Comparison of ENCODE assay signal across 8 mouse cellular contexts in genomic region chr7:127362418-127362817, GRCm38 (mm10). TPM values are rescaled to one million over a fixed set of nuclear protein-coding genes. Genes with fewer than 3 reads are reported as not detected.
DNase-seq lines count a peak whose midpoint lies in the region; ATAC-seq and TF ChIP-seq lines count a peak whose summit lies in the region.
"Not testable (repeated sequence)": the region's sequence is repeated elsewhere in the genome, so short reads cannot be mapped to it uniquely, and the experiment has no call there.

No protein-coding gene starts in this region.

- not testable (repeated sequence) for H3K9me3 ChIP-seq in embryonic facial prominence, embryonic 11.5 days (replicated peaks; ENCODE audit: control insufficient read depth, low read length); heart, embryonic 12.5 days (replicated peaks); intestine, postnatal 0 days (ENCODE audit: control insufficient read depth)

- H3K4me1 ChIP-seq in embryonic facial prominence, embryonic 11.5 days (ENCODE audit: control insufficient read depth, insufficient read depth, low read length); heart, embryonic 12.5 days (replicated peaks); intestine, postnatal 0 days (replicated peaks; ENCODE audit: control insufficient read depth, insufficient read depth, low read length); liver, adult 2 months (ENCODE audit: control insufficient read depth, insufficient read depth, low read length): not testable (repeated sequence)
- peaks cover 23% of the 10 kb centered on the region for H3K4me1 ChIP-seq in small intestine, adult 2 months (ENCODE audit: control insufficient read depth, insufficient read depth, insufficient read length, low read length)

- not testable (repeated sequence) for ATAC-seq in embryonic facial prominence, embryonic 11.5 days (replicated peaks; ENCODE audit: insufficient number of reproducible peaks, low FRiP score, low TSS enrichment, low read depth); heart, embryonic 12.5 days (ENCODE audit: insufficient number of reproducible peaks, low FRiP score); intestine, postnatal 0 days

- not testable (repeated sequence) for H3K4me3 ChIP-seq in embryonic facial prominence, embryonic 11.5 days (ENCODE audit: low read depth, low read length)
- H3K4me3 ChIP-seq in heart, embryonic 12.5 days = peak overlapping the region; percentile 32; the same call in 1 of the 2 replicates
- peak overlapping the region; percentile 23 for H3K4me3 ChIP-seq in intestine, postnatal 0 days (ENCODE audit: low read depth, low read length)
- H3K4me3 ChIP-seq in liver, adult 2 months (ENCODE audit: insufficient read depth, low read depth, low read length) = peak overlapping the region; percentile 33; the same call in 1 of the 2 replicates
- peak overlapping the region; percentile 51 for H3K4me3 ChIP-seq in small intestine, adult 2 months (ENCODE audit: low read depth, low read length)

- peak; percentile 88 for TF ChIP-seq CTCF in intestine, postnatal 0 days (IDR thresholded peaks at IDR 0.05; ENCODE audit: low read depth)
- 0 out of 2 replicates have a peak, but pooled peaks have one; percentile 32 for TF ChIP-seq CTCF in liver, adult 2 months (IDR thresholded peaks at IDR 0.05; ENCODE audit: low read depth, low read length)
- peak; percentile 33; the same call in 1 of the 2 replicates for TF ChIP-seq CTCF in small intestine, adult 2 months (IDR thresholded peaks at IDR 0.05; ENCODE audit: extremely low read depth, insufficient read length, insufficient replicate concordance, low read depth, low read length)

- not testable (repeated sequence) for H3K79me2 ChIP-seq in liver, adult 2 months (ENCODE audit: control insufficient read depth, insufficient read depth, low read length)

- H3K36me3 ChIP-seq in embryonic facial prominence, embryonic 11.5 days (replicated peaks; ENCODE audit: control insufficient read depth, insufficient read depth, low read depth, low read length); heart, embryonic 12.5 days; intestine, postnatal 0 days (ENCODE audit: control insufficient read depth, insufficient read depth); liver, adult 2 months (ENCODE audit: control insufficient read depth, insufficient read depth, low read length); small intestine, adult 2 months (ENCODE audit: control insufficient read depth, insufficient read depth, low read length): not testable (repeated sequence)

- not testable (repeated sequence) for H3K4me2 ChIP-seq in embryonic facial prominence, embryonic 11.5 days (ENCODE audit: low read depth, low read length)
- H3K4me2 ChIP-seq in heart, embryonic 12.5 days = peak overlapping the region; percentile 56
- peak overlapping the region; percentile 45 for H3K4me2 ChIP-seq in intestine, postnatal 0 days (replicated peaks; ENCODE audit: low read depth)

- not testable (repeated sequence) for TF ChIP-seq POLR2A in liver, adult 2 months (IDR thresholded peaks at IDR 0.05; ENCODE audit: extremely low read depth, insufficient read depth, low read length); small intestine, adult 2 months (IDR thresholded peaks at IDR 0.05; ENCODE audit: low read depth, low read length)

- not testable (repeated sequence) for H3K27ac ChIP-seq in embryonic facial prominence, embryonic 11.5 days (replicated peaks; ENCODE audit: low read depth, low read length); heart, embryonic 12.5 days (ENCODE audit: poor library complexity, severe bottlenecking); intestine, postnatal 0 days (ENCODE audit: low read depth, low read length); liver, adult 2 months (replicated peaks; ENCODE audit: insufficient read depth, low read depth, low read length); small intestine, adult 2 months (ENCODE audit: insufficient read depth, low read depth, low read length)

- DNase-seq in CD4-positive helper T cell, adult 2 months (ENCODE audit: low read depth, low spot score) = peak; percentile 74
- peak; percentile 86 for DNase-seq in brain, adult 2 months (ENCODE audit: low read depth, low spot score)
- peak; percentile 83 for DNase-seq in embryonic facial prominence, embryonic 11.5 days (ENCODE audit: low spot score)
- peak; percentile 68 for DNase-seq in liver, adult 2 months (ENCODE audit: extremely low read depth, low read depth, low spot score)
- DNase-seq in mesoderm, embryonic 11.5 days (ENCODE audit: low read depth, low spot score) = peak; percentile 67

- WGBS in embryonic facial prominence, embryonic 11.5 days = 21% methylated on average over 13 of the region's 13 CpGs
- 24% methylated on average over 13 of the region's 13 CpGs for WGBS in heart, embryonic 12.5 days
- 21% methylated on average over 13 of the region's 13 CpGs for WGBS in intestine, postnatal 0 days
- whole genome bisulfite sequencing in liver, adult 2 months = 17% methylated on average over 13 of the region's 13 CpGs
- 9% methylated on average over 13 of the region's 13 CpGs for WGBS in small intestine, adult 2 months

- not testable (repeated sequence) for H3K27me3 ChIP-seq in embryonic facial prominence, embryonic 11.5 days (ENCODE audit: control insufficient read depth, insufficient read depth, low read length); intestine, postnatal 0 days (replicated peaks; ENCODE audit: control insufficient read depth, insufficient read depth, low read length); liver, adult 2 months (ENCODE audit: control insufficient read depth, insufficient read depth, low read length); small intestine, adult 2 months (ENCODE audit: control insufficient read depth, insufficient read depth, low read length)
- peaks cover 27% of the 10 kb centered on the region for H3K27me3 ChIP-seq in heart, embryonic 12.5 days (replicated peaks)

- not testable (repeated sequence) for H3K9ac ChIP-seq in embryonic facial prominence, embryonic 11.5 days (replicated peaks; ENCODE audit: low read length); heart, embryonic 12.5 days; intestine, postnatal 0 days (ENCODE audit: low read depth, low read length); liver, adult 2 months (ENCODE audit: low read depth, low read length)

RNA-seq across cellular contexts. Expression of gene Zfp747, which starts 13.4 kb away (rescaled TPM):
- polyA plus RNA-seq in embryonic facial prominence, embryonic 11.5 days (2014; fragmentation: Nextera tagmentation; extraction: Ambion mirVana) = 5.6 and 7.8 TPM in 2 replicates
- polyA plus RNA-seq in heart, embryonic 12.5 days (2016; fragmentation: Nextera tagmentation; extraction: Ambion mirVana) = 4.6 and 5.1 TPM in 2 replicates
- 7.3 and 9.0 TPM in 2 replicates for polyA plus RNA-seq in intestine, postnatal 0 days (2015; fragmentation: Nextera tagmentation; extraction: Ambion mirVana)
- total RNA-seq in liver, adult 2 months (2014; rRNA removed) = 3.6 and 3.7 TPM in 2 replicates
- polyA plus RNA-seq in liver, adult 2 months (2012; rRNA removed) = 3.0 and 4.0 TPM in 2 replicates
- 15.0 and 35.5 TPM in 2 replicates for polyA plus RNA-seq in small intestine, adult 2 months (2012; rRNA removed)

RNA-seq across cellular contexts. Expression of gene Zfp768, which starts 17.0 kb away (rescaled TPM):
- polyA plus RNA-seq in embryonic facial prominence, embryonic 11.5 days (2014; fragmentation: Nextera tagmentation; extraction: Ambion mirVana) = 6.1 and 6.4 TPM in 2 replicates
- 19.1 and 19.8 TPM in 2 replicates for polyA plus RNA-seq in heart, embryonic 12.5 days (2016; fragmentation: Nextera tagmentation; extraction: Ambion mirVana)
- polyA plus RNA-seq in intestine, postnatal 0 days (2015; fragmentation: Nextera tagmentation; extraction: Ambion mirVana) = 16.3 and 18.0 TPM in 2 replicates
- total RNA-seq in liver, adult 2 months (2014; rRNA removed) = 7.7 and 9.5 TPM in 2 replicates
- 21.2 and 28.0 TPM in 2 replicates for polyA plus RNA-seq in liver, adult 2 months (2012; rRNA removed)
- 27.3 and 47.4 TPM in 2 replicates for polyA plus RNA-seq in small intestine, adult 2 months (2012; rRNA removed)

RNA-seq across cellular contexts. Expression of gene 9130019O22Rik, which starts 24.5 kb away (rescaled TPM):
- polyA plus RNA-seq in embryonic facial prominence, embryonic 11.5 days (2014; fragmentation: Nextera tagmentation; extraction: Ambion mirVana) = 6.7 and 7.1 TPM in 2 replicates
- 3.4 and 3.9 TPM in 2 replicates for polyA plus RNA-seq in heart, embryonic 12.5 days (2016; fragmentation: Nextera tagmentation; extraction: Ambion mirVana)
- polyA plus RNA-seq in intestine, postnatal 0 days (2015; fragmentation: Nextera tagmentation; extraction: Ambion mirVana) = 4.7 and 5.8 TPM in 2 replicates
- total RNA-seq in liver, adult 2 months (2014; rRNA removed) = 2.0 and 2.3 TPM in 2 replicates
- polyA plus RNA-seq in liver, adult 2 months (2012; rRNA removed) = 1.6 and 2.0 TPM in 2 replicates
- polyA plus RNA-seq in small intestine, adult 2 months (2012; rRNA removed) = 4.5 and 7.3 TPM in 2 replicates

RNA-seq across cellular contexts. Expression of gene E430018J23Rik, which starts 31.0 kb away (rescaled TPM):
- polyA plus RNA-seq in embryonic facial prominence, embryonic 11.5 days (2014; fragmentation: Nextera tagmentation; extraction: Ambion mirVana) = 6.1 TPM in 2 replicates
- polyA plus RNA-seq in heart, embryonic 12.5 days (2016; fragmentation: Nextera tagmentation; extraction: Ambion mirVana) = 4.5 and 5.1 TPM in 2 replicates
- polyA plus RNA-seq in intestine, postnatal 0 days (2015; fragmentation: Nextera tagmentation; extraction: Ambion mirVana) = 6.8 and 8.0 TPM in 2 replicates
- 4.9 and 5.8 TPM in 2 replicates for total RNA-seq in liver, adult 2 months (2014; rRNA removed)
- 5.4 and 7.7 TPM in 2 replicates for polyA plus RNA-seq in liver, adult 2 months (2012; rRNA removed)
- polyA plus RNA-seq in small intestine, adult 2 months (2012; rRNA removed) = 6.5 and 12.8 TPM in 2 replicates

RNA-seq across cellular contexts. Expression of gene Zfp764, which starts 44.2 kb away (rescaled TPM):
- 7.9 and 8.2 TPM in 2 replicates for polyA plus RNA-seq in embryonic facial prominence, embryonic 11.5 days (2014; fragmentation: Nextera tagmentation; extraction: Ambion mirVana)
- polyA plus RNA-seq in heart, embryonic 12.5 days (2016; fragmentation: Nextera tagmentation; extraction: Ambion mirVana) = 4.6 and 5.3 TPM in 2 replicates
- 4.8 and 5.2 TPM in 2 replicates for polyA plus RNA-seq in intestine, postnatal 0 days (2015; fragmentation: Nextera tagmentation; extraction: Ambion mirVana)
- 1.8 and 2.5 TPM in 2 replicates for total RNA-seq in liver, adult 2 months (2014; rRNA removed)
- polyA plus RNA-seq in liver, adult 2 months (2012; rRNA removed) = 1.3 and 1.8 TPM in 2 replicates
- 3.5 and 5.8 TPM in 2 replicates for polyA plus RNA-seq in small intestine, adult 2 months (2012; rRNA removed)

Comparison
In these comparisons a context has a peak if more than half of its experiments do, and no peak if none do; other contexts are left out.
1. CTCF ChIP-seq: peak in every context shown above with its lines; median percentile 88 in intestine, postnatal 0 days; 33 in small intestine, adult 2 months; 32 in liver, adult 2 months.